Mouse (Mus musculus): ENCODE data around the gene Rgmb.
A peak's percentile ranks its signal among the peaks of the same experiment; 100 is the strongest.

Rgmb gene

GRCm38 (mm10) chr17:15830766-15831644 lies at the start of gene Rgmb:
Rgmb (minus strand) TSS chr17:15831039.
- peak; percentile 31 to 35 for DNase-seq (ENCODE audit: low spot score in 2 of 2)

GRCm38 (mm10) chr17:15874765-15875164 lies 43.9 kb upstream of the Rgmb start:
- no peak for DNase-seq (ENCODE audit: low spot score in 2 of 2)

GRCm38 (mm10) chr17:15872093-15872492 lies 41.3 kb upstream of the Rgmb start:
- no peak for DNase-seq (ENCODE audit: low spot score in 2 of 2)

DNA sequence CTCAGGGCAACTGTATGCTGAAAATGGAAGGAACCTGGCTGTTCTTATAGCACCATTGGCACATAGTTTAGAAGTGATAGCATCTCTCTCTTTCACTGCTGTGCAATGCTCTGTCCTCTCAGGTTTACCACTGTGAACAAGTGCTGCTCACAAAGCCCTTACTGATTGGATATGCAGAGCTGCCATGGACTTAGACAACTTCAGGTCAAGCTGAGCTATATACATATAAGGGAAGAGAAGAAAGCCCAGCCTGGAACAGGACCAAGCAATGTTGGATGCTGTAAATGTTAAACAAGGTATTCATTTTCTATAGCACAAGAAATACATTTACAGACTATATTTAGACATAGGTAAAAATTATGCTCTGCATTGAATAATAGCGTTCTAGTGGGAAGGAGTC lies 34.4 kb upstream of the Rgmb start:
- no peak for DNase-seq (ENCODE audit: low spot score in 2 of 2)

GRCm38 (mm10) chr17:15862355-15862754 lies 31.5 kb upstream of the Rgmb start:
- DNase-seq (ENCODE audit: low spot score in 2 of 2) = peak; percentile 25 to 32

DNA sequence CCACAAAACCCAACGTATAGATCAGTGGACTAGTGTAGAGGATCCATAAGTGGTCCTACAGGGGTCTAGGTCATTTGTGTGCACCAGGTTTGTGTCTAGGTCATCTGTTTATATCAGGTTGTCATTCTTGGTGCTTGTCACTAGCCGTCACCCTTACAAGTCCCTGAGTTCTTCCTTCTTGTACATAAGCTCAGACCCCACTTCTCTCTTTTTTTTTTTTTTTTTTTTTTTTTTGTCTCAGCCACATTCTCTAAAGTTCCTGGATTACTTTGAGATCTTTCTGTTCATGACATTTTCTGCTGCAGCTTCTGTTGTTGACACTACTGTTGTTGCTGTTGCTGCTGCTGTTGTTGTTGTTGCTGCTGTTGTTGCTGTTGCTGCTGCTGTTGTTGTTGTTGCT lies 22.3 kb upstream of the Rgmb start:
- DNase-seq (ENCODE audit: low spot score in 2 of 2) = no peak

DNA sequence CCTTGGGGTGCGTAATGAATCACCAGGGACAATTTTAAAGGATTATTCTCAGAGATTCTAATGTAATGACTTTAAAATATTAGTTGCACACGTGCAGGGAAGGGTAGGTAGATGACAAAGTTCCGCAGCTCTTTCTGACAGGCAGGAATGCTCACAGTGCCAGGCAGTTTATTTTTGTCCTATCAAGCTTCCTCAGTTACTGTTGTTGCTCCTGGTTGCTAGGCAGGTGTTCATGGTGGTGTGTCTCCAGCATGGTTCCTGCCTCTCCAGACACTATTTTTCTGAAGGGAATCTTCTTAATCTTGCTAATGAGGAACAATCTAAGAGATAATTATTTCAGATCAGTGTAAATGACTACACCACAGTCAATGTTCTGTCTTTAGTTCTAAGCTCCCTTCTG lies 19.7 kb upstream of the Rgmb start:
- no peak for DNase-seq (ENCODE audit: low spot score in 2 of 2)

DNA sequence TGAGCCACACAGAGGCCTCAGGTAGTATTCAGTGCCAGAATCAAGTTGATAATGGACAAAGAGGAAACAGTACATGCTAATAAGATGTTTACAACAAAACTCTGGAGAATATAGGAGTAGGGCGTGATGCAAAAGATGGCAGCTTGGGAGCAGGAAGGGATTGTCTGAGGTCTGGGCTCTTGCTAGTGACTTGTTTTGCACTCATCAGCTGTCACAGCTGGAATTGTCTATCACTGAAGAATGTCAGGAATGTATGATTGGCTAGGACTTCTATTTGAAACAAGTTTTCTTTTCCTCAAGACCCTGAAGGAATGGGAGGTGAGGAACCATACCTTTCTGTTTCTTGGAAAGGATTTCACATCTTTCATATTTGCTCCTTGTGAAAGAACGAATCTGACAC lies 10.6 kb upstream of the Rgmb start:
- DNase-seq (ENCODE audit: low spot score in 2 of 2) = no peak

GRCm38 (mm10) chr17:15832398-15832797 lies 1.6 kb upstream of the Rgmb start:
- peak in 1 of 2 experiments; percentile 15 for DNase-seq (ENCODE audit: low spot score in 2 of 2)

DNA sequence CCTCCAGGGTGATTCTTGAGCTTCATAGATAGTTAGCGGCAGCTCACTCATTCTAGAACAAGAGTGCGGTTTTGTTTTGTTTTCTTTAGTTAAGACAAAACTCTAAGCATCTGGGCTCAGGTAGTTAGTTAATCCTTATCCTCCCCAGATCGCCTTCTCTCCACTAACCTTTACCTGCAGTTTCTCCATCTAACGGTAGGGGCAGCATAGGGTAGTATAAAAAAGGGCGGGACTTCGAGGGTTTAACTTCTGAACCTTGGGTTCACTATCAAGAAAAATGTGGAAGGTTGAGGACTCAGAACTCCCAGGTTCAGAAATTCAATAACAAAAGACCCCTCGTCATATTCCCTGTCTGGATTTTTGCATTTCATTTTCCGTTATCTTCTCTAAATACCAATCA lies 971 bp upstream of the Rgmb start:
- peak in 1 of 2 experiments; percentile 19 for DNase-seq (ENCODE audit: low spot score in 2 of 2)

DNA sequence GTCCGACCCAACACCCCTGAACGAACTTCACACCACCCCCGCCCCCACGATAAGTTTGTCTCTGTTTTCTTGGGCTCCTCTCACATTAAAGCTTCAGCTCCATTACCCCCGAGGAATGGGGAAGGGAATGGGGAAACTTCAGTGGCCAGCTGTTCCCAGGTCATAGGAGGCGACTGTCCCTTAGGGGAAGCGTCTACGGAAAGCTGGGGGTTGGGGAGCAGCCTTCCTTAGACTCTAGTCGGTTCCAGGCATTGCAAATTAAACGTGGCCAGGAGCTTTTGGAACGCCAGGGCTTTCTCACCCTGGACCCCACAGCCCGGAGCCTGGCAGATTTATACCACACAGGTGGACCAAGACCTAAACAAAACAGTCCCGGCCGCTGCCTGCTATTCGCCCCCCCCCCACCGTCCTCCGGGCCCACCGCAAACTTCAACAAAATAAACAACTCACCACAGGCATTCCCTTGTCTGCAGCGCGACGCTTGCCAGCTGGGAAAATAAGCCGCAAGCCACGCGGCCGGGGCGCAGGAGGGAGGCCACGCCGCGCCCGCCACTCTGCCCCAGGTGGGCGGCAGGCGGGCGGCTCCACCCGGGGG lies 571 bp downstream of the Rgmb start:
- peak in 1 of 2 experiments; percentile 24 for DNase-seq (ENCODE audit: low spot score in 2 of 2)

GRCm38 (mm10) chr17:15829198-15830170 lies 1.4 kb downstream of the Rgmb start:
- DNase-seq (ENCODE audit: low spot score in 2 of 2) = peak in 1 of 2 experiments; percentile 32

DNA sequence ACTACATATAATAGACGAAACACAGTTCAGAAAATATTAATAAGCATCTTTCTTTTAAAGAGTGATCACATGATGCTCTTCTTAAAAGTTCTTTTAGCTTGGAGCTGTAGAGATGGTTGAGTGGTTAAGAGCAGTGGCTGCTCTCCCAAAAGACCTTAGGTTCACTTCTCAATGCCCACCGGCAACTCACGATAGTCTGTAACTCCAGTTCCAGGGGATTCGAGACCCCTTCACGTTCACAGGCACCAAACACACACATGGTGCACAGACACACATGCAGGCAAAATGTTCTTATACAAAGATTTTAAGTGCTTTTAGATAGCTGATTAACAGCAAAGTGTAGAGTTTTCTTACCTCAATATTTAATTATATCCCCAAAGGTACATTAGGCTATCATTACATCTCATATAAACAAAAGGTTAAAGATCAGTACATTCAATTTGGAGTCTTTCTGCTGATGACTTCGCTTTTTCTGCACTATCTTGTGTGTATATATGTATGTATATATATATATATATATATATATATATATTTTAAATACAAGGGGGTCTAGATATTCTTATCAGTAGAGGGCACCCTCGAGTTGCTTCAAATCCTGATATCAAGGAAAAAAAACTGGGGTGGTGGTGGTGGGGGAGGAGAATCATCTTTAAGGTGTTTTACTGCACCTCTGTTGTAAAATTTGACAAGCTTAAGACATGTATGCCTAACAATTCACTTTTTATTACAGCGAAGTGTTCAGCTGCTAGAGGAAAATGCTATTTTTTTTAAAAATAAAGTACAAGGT lies 2.5 kb downstream of the Rgmb start:
- DNase-seq (ENCODE audit: low spot score in 2 of 2) = peak in 1 of 2 experiments; percentile 20

DNA sequence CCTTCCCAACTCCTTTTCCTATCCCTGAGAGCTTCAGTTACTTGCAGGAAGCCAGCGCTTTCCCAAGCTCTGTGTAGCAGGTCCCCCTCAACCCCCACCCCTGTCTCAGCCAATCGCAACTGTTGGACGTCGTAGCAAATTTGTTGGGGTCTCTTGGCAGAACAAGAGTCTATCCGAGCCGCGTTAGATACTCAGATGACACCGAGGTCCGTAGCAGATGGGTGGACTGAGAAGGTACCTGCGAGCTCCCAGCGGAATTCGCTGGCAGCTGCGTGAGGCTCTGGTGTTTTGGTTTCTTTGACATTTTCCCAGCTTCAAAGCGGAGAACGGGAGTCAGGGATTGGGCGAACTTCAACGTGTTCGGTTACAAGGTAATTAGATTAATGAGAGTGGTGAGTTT lies 3.9 kb downstream of the Rgmb start:
- peak in 1 of 2 experiments; percentile 30 for DNase-seq (ENCODE audit: low spot score in 2 of 2)

DNA sequence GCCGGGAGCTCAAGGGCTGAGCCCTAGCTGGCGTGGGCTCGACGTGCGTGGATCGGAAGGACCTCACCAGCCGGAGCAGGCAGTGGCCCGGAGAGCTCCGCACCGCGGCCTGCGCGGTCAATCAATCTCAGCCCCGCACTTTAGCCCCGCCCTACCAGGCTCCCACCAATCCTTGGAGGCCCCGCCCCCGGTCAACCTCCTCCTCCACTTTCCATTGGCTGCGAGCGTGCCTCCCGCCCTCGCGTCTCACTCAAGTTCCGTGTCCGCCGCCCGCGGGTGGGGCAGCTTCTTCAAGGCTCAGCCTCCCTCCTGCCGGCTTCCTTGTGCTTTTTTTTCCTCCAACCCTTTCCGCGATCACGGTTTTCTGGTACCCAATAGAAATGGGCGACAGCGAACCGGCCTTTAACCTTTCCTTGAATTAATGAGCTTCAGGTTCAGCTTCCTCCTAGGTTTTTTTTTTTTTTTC lies 4.4 kb downstream of the Rgmb start:
- peak; percentile 99 for DNase-seq (ENCODE audit: low spot score in 2 of 2)

- peak; percentile 58 to 61 for DNase-seq (ENCODE audit: low spot score in 2 of 2)
Observed at GRCm38 (mm10) chr17:15825481-15826396, 5.1 kb downstream of the Rgmb start.

- peak in 1 of 2 experiments; percentile 21 for DNase-seq (ENCODE audit: low spot score in 2 of 2)
Observed at GRCm38 (mm10) chr17:15824854-15825253, 6.0 kb downstream of the Rgmb start.

DNA sequence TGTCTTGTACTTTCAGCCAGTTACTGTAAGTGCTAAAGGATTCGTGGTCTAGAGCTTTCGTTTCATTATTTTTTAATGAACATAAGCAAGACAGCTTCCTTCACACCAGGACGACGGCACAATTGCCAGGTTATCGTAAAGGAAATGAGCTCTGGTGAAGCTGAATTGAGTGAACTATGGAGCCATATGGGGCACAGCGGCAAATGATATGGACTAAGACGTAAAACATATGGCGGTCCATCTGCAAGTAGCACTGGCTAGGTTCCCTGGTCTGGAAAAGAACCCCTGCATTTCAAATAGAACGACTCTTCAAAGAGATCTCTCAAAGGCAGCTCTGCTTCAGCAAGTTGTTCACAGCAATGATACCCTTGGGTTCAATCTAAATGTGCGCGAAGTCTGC lies 6.5 kb downstream of the Rgmb start:
- DNase-seq (ENCODE audit: low spot score in 2 of 2) = no peak

DNA sequence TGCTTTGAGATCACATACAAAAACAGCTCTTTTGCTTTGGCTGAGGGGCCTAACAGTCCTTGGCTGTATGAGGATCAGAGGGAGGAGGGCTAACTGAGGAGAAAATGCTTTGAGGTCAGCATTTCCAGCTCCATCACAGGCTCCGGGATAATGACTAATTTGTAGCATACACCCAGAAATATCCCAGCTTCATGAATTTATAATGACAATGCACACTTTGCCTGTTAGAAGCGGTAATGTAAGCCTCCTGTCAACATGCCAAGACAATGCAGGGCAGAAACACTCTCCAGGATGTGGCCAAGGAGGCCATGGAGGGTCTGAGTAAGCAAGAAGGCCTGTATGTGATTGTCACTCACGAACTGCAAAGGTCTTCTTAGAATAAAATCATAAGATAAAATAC lies 7.0 kb downstream of the Rgmb start:
- no peak for DNase-seq (ENCODE audit: low spot score in 2 of 2)

GRCm38 (mm10) chr17:15823215-15823614 lies 7.6 kb downstream of the Rgmb start:
- no peak for DNase-seq (ENCODE audit: low spot score in 2 of 2)
